Mouse (Mus musculus) liver, embryonic 14.5 days (tissue): ENCODE results near the gene Atp8a2. TPM values are rescaled to one million over a fixed set of nuclear protein-coding genes. Genes with fewer than 3 reads are reported as not detected.

Experiments
- ATAC-seq: fragments of 200-750 bp; cut with Nextera tagmentation; 2 replicates; pipeline ENCODE4 v1.8.0; 2017; ENCODE audit warnings: moderate number of reproducible peaks, mild to moderate bottlenecking, moderate library complexity; ENCODE audit not compliant: insufficient read depth
- DNase-seq, 3 experiments: peaks; one replicate each; pipeline ENCODE4 v3.0.0-alpha.2; 2012 to 2013; ENCODE audit warnings: low read depth in 3 of 3, low spot score in 3 of 3
- H3K27ac ChIP-seq: fragments of 300-500 bp; sonication (generic); 2 replicates; pipeline ENCODE4 v1.5.1; 2014; ENCODE audit warnings: moderate library complexity, mild to moderate bottlenecking, control low read depth, inconsistent platforms
- H3K27me3 ChIP-seq: fragments of 300-500 bp; sonication (generic); 2 replicates; pipeline ENCODE4 v1.6.1; 2014; ENCODE audit warnings: mild to moderate bottlenecking, low read length, moderate library complexity; ENCODE audit not compliant: control insufficient read depth, insufficient read depth
- H3K36me3 ChIP-seq: fragments of 300-500 bp; sonication (generic); replicated peaks from 2 replicates; pipeline ENCODE4 v1.6.1; 2014; ENCODE audit warnings: low read depth; ENCODE audit not compliant: control insufficient read depth, insufficient read depth
- H3K4me1 ChIP-seq, 2 experiments: fragments of 200-500 bp in 1 of 2; fragments of 300-500 bp in 1 of 2; sonication (generic) in 1 of 2; replicated peaks; 2 replicates each; pipeline ENCODE4 v1.6.1; 2012 to 2014; ENCODE audit warnings: antibody characterized with exemption in 1 of 2, inconsistent platforms in 1 of 2, low read length in 1 of 2; ENCODE audit not compliant: control insufficient read depth in 2 of 2, insufficient read depth in 2 of 2
- H3K4me2 ChIP-seq: fragments of 300-500 bp; sonication (generic); 2 replicates; pipeline ENCODE4 v1.6.1; 2014; ENCODE audit warnings: low read depth, mild to moderate bottlenecking, control low read depth, moderate library complexity
- H3K4me3 ChIP-seq, 2 experiments: fragments of 200-500 bp in 1 of 2; fragments of 300-500 bp in 1 of 2; sonication (generic) in 1 of 2; 2 replicates each; pipeline ENCODE4 v1.5.1; 2012 to 2014; ENCODE audit warnings: low read depth in 2 of 2, low read length in 2 of 2, mild to moderate bottlenecking in 2 of 2, control low read depth in 1 of 2, inconsistent platforms in 1 of 2, moderate library complexity in 1 of 2; ENCODE audit not compliant: insufficient read depth in 1 of 2
- H3K9ac ChIP-seq: fragments of 300-500 bp; sonication (generic); replicated peaks from 2 replicates; pipeline ENCODE4 v1.6.1; 2014; ENCODE audit warnings: mild to moderate bottlenecking, control low read depth, moderate library complexity
- H3K9me3 ChIP-seq: fragments of 300-500 bp; sonication (generic); 2 replicates; pipeline ENCODE4 v1.6.1; 2016; ENCODE audit warnings: low read length, mixed read lengths; ENCODE audit not compliant: control insufficient read depth
- CTCF ChIP-seq: IDR thresholded peaks from 2 replicates; pipeline ENCODE4 v1.5.1; 2016; ENCODE audit warnings: antibody characterized with exemption, low read depth, control low read depth
- EP300 ChIP-seq: IDR thresholded peaks from 2 replicates; pipeline ENCODE4 v1.6.1; 2016; ENCODE audit warnings: antibody characterized with exemption, low read depth
- WGBS: fragments of 180-500 bp; shearing (Covaris S2); extraction: QIAGEN DNeasy Blood & Tissue Kit; methylation state at CpG from one replicate; pipeline ENCODE4 v1.1.7; 2014; ENCODE audit not compliant: insufficient replicate concordance; 5-methylcytosine and 5-hydroxymethylcytosine counted together
- polyA plus RNA-seq, 2 experiments: library from polyadenylated mRNA; depleted of rRNA in 1 of 2; stranded (reverse) in 1 of 2; unstranded in 1 of 2; fragments of >200 nt; fragmentation: Nextera tagmentation in 1 of 2; extraction: Ambion mirVana in 1 of 2; gene quantifications; 2 replicates each; pipeline versions ENCODE4 v1.2.1 to v1.2.3; 2012 to 2014

Atp8a2 gene
- polyA plus RNA-seq, 2 experiments, result 0.51 to 1.8 TPM

GRCm38 (mm10) chr14:59708009-59708408, 489.0 kb downstream of the Atp8a2 start:
- Histone ChIP-seq H3K4me1 (no peaks in the 10 kb centered on the region), H3K9ac (no peak overlapping the region), H3K9me3 (no peaks in the 10 kb centered on the region), H3K4me3 (no peak overlapping the region), H3K4me2 (no peak overlapping the region), H3K27ac (no peak overlapping the region), H3K36me3 (no peaks in the 10 kb centered on the region), H3K27me3 (no peaks in the 10 kb centered on the region)
- TF ChIP-seq CTCF (no peak), EP300 (no peak)
- 68% methylated on average over 7 of the region's 7 CpGs for WGBS
- no peak for DNase-seq
- ATAC-seq, result no peak

GRCm38 (mm10) chr14:59705326-59706058, 491.5 kb downstream of the Atp8a2 start:
- ATAC-seq (no peak), DNase-seq (no peak)
- H3K9me3 ChIP-seq, result no peaks in the 10 kb centered on the region
- WGBS, result 65% methylated on average over 13 of the region's 13 CpGs
- no peak overlapping the region for H3K9ac ChIP-seq
- H3K27ac ChIP-seq, result no peak overlapping the region
- H3K4me2 ChIP-seq, result no peak overlapping the region
- no peak for TF ChIP-seq CTCF
- no peak overlapping the region for H3K4me3 ChIP-seq
- no peaks in the 10 kb centered on the region for H3K27me3 ChIP-seq
- H3K36me3 ChIP-seq, result no peaks in the 10 kb centered on the region
- no peaks in the 10 kb centered on the region for H3K4me1 ChIP-seq

- no peaks in the 10 kb centered on the region for H3K4me1 ChIP-seq
- H3K27ac ChIP-seq, result no peak overlapping the region
- no peak for DNase-seq
- no peak for TF ChIP-seq EP300
- TF ChIP-seq CTCF, result no peak
- no peak overlapping the region for H3K4me3 ChIP-seq
- ATAC-seq, result no peak
- H3K9ac ChIP-seq, result no peak overlapping the region
- H3K36me3 ChIP-seq, result no peaks in the 10 kb centered on the region
- H3K4me2 ChIP-seq, result no peak overlapping the region
- H3K27me3 ChIP-seq, result no peaks in the 10 kb centered on the region
- 38% methylated on average over 5 of the region's 5 CpGs for WGBS
- no peaks in the 10 kb centered on the region for H3K9me3 ChIP-seq
Measured at GRCm38 (mm10) chr14:59701492-59701891, 495.5 kb downstream of the Atp8a2 start.

- TF ChIP-seq CTCF, result no peak
- TF ChIP-seq EP300, result no peak
- no peaks in the 10 kb centered on the region for H3K27me3 ChIP-seq
- no peak overlapping the region for H3K4me2 ChIP-seq
- peaks cover 0 to 5% of the 10 kb centered on the region in 2 experiments; a peak in 2 of 4 replicates for H3K4me1 ChIP-seq
- no peaks in the 10 kb centered on the region for H3K9me3 ChIP-seq
- ATAC-seq, result no peak
- H3K27ac ChIP-seq, result no peak overlapping the region
- no peak overlapping the region for H3K9ac ChIP-seq
- no peak for DNase-seq
- H3K4me3 ChIP-seq, result no peak overlapping the region
- H3K36me3 ChIP-seq, result no peaks in the 10 kb centered on the region
- 47% methylated on average over 4 of the region's 4 CpGs for WGBS
Measured at GRCm38 (mm10) chr14:59695160-59695559, 501.8 kb downstream of the Atp8a2 start.

GRCm38 (mm10) chr14:59692164-59692563, 504.8 kb downstream of the Atp8a2 start:
- no peak for ATAC-seq

More at GRCm38 (mm10) chr14:59692164-59692563, 504.8 kb downstream of the Atp8a2 start:
- no peak overlapping the region for H3K9ac ChIP-seq
- WGBS, result 68% methylated on average over 6 of the region's 6 CpGs
- no peak overlapping the region for H3K4me3 ChIP-seq
- H3K4me2 ChIP-seq, result no peak overlapping the region
- H3K27ac ChIP-seq, result no peak overlapping the region
- no peaks in the 10 kb centered on the region for H3K27me3 ChIP-seq
- no peaks in the 10 kb centered on the region for H3K9me3 ChIP-seq
- peaks cover 0 to 5% of the 10 kb centered on the region in 2 experiments; a peak in 2 of 4 replicates for H3K4me1 ChIP-seq
- no peak for DNase-seq
- no peaks in the 10 kb centered on the region for H3K36me3 ChIP-seq
- TF ChIP-seq EP300, result no peak
- TF ChIP-seq CTCF, result no peak
